Mouse (Mus musculus): Measurements from ENCODE around the gene Lcor. TPM values are rescaled to one million over a fixed set of nuclear protein-coding genes. Genes with fewer than 3 reads are reported as not detected.

Gene Lcor
- polyA plus RNA-seq (2015; fragmentation: Nextera tagmentation; extraction: Ambion mirVana), result 6.3 and 6.4 TPM in 2 replicates

- H3K27ac ChIP-seq (replicated peaks), result peak within 1 kb of the TSS; percentile 100
- peak; percentile 95 for ATAC-seq (ENCODE audit: insufficient read depth)
- peaks cover 36% of the 10 kb centered on the region for H3K4me1 ChIP-seq (replicated peaks)
- no peaks in the 10 kb centered on the region for H3K9me3 ChIP-seq (replicated peaks)
- WGBS (ENCODE audit: insufficient replicate concordance), result 1% methylated on average over 69 of the region's 92 CpGs
- peak within 1 kb of the TSS; percentile 98 for H3K4me3 ChIP-seq (replicated peaks)
- H3K36me3 ChIP-seq (replicated peaks), result no peaks in the 10 kb centered on the region
- H3K9ac ChIP-seq, result peak within 1 kb of the TSS; percentile 97
- H3K4me2 ChIP-seq, result peak within 1 kb of the TSS; percentile 90
- H3K27me3 ChIP-seq, result no peaks in the 10 kb centered on the region
These were observed at the start of gene Lcor for GRCm38 (mm10) chr19:41482190-41482908. Gene Lcor (plus strand): TSS chr19:41482637.

GRCm38 (mm10) chr19:41435366-41435765 lies 47.1 kb upstream of the Lcor start:
- Histone ChIP-seq H3K27me3 (no peaks in the 10 kb centered on the region), H3K9me3 (replicated peaks) (no peaks in the 10 kb centered on the region), H3K36me3 (replicated peaks) (no peaks in the 10 kb centered on the region), H3K4me2 (no peak overlapping the region), H3K27ac (replicated peaks) (no peak overlapping the region), H3K4me3 (replicated peaks) (no peak overlapping the region), H3K9ac (no peak overlapping the region), H3K4me1 (replicated peaks) (no peaks in the 10 kb centered on the region)
- 75% methylated on average over 10 of the region's 10 CpGs for WGBS (ENCODE audit: insufficient replicate concordance)
- no peak for ATAC-seq (ENCODE audit: insufficient read depth)

GRCm38 (mm10) chr19:41436461-41436860 lies 46.0 kb upstream of the Lcor start:
- no peak overlapping the region for H3K27ac ChIP-seq (replicated peaks)
- no peaks in the 10 kb centered on the region for H3K9me3 ChIP-seq (replicated peaks)
- no peak overlapping the region for H3K4me3 ChIP-seq (replicated peaks)
- H3K27me3 ChIP-seq, result 0 out of 2 replicates have a peak, but pooled peaks cover 3% of the 10 kb centered on the region
- no peaks in the 10 kb centered on the region for H3K4me1 ChIP-seq (replicated peaks)
- no peak for ATAC-seq (ENCODE audit: insufficient read depth)
- no peak overlapping the region for H3K9ac ChIP-seq
- H3K4me2 ChIP-seq, result no peak overlapping the region
- WGBS (ENCODE audit: insufficient replicate concordance), result 71% methylated on average over 9 of the region's 9 CpGs
- no peaks in the 10 kb centered on the region for H3K36me3 ChIP-seq (replicated peaks)

GRCm38 (mm10) chr19:41438953-41439352 lies 43.5 kb upstream of the Lcor start:
- Histone ChIP-seq H3K27me3 (peaks cover 13% of the 10 kb centered on the region), H3K9me3 (replicated peaks) (no peaks in the 10 kb centered on the region), H3K4me2 (no peak overlapping the region), H3K4me3 (replicated peaks) (no peak overlapping the region), H3K27ac (replicated peaks) (no peak overlapping the region), H3K4me1 (replicated peaks) (peaks cover 6% of the 10 kb centered on the region; the same call in 1 of the 2 replicates), H3K36me3 (replicated peaks) (no peaks in the 10 kb centered on the region), H3K9ac (no peak overlapping the region)
- ATAC-seq (ENCODE audit: insufficient read depth), result no peak
- WGBS (ENCODE audit: insufficient replicate concordance), result 41% methylated on average over 6 of the region's 6 CpGs

GRCm38 (mm10) chr19:41441446-41441845 lies 41.0 kb upstream of the Lcor start:
- H3K27ac ChIP-seq (replicated peaks), result no peak overlapping the region
- H3K9ac ChIP-seq, result no peak overlapping the region
- H3K36me3 ChIP-seq (replicated peaks), result no peaks in the 10 kb centered on the region
- H3K9me3 ChIP-seq (replicated peaks), result no peaks in the 10 kb centered on the region
- no peak for ATAC-seq (ENCODE audit: insufficient read depth)
- no peak overlapping the region for H3K4me2 ChIP-seq
- WGBS (ENCODE audit: insufficient replicate concordance), result 57% methylated on average over 3 of the region's 3 CpGs
- H3K27me3 ChIP-seq, result peaks cover 13% of the 10 kb centered on the region
- H3K4me3 ChIP-seq (replicated peaks), result no peak overlapping the region
- H3K4me1 ChIP-seq (replicated peaks), result peaks cover 28% of the 10 kb centered on the region

GRCm38 (mm10) chr19:41441911-41442607 lies 40.4 kb upstream of the Lcor start:
- Histone ChIP-seq H3K4me2 (peak overlapping the region; percentile 56), H3K4me1 (replicated peaks) (peaks cover 29% of the 10 kb centered on the region), H3K4me3 (replicated peaks) (peak overlapping the region; percentile 38), H3K27me3 (peaks cover 13% of the 10 kb centered on the region), H3K27ac (replicated peaks) (0 out of 2 replicates have a peak overlapping the region, but pooled peaks have one; percentile 24), H3K9me3 (replicated peaks) (no peaks in the 10 kb centered on the region), H3K9ac (no peak overlapping the region), H3K36me3 (replicated peaks) (no peaks in the 10 kb centered on the region)
- WGBS (ENCODE audit: insufficient replicate concordance), result 19% methylated on average over 20 of the region's 20 CpGs
- ATAC-seq (ENCODE audit: insufficient read depth), result no peak

- 4% methylated on average over 6 of the region's 6 CpGs for WGBS (ENCODE audit: insufficient replicate concordance)
- Histone ChIP-seq H3K27ac (replicated peaks) (no peak overlapping the region), H3K27me3 (peaks cover 13% of the 10 kb centered on the region), H3K36me3 (replicated peaks) (no peaks in the 10 kb centered on the region), H3K4me3 (replicated peaks) (peak overlapping the region; percentile 38), H3K4me1 (replicated peaks) (peaks cover 31% of the 10 kb centered on the region), H3K9me3 (replicated peaks) (no peaks in the 10 kb centered on the region), H3K9ac (no peak overlapping the region), H3K4me2 (peak overlapping the region; percentile 56)
- no peak for ATAC-seq (ENCODE audit: insufficient read depth)
These were observed 39.8 kb upstream of the Lcor start for GRCm38 (mm10) chr19:41442608-41442969.

GRCm38 (mm10) chr19:41444491-41444890 lies 37.9 kb upstream of the Lcor start:
- Histone ChIP-seq H3K36me3 (replicated peaks) (no peaks in the 10 kb centered on the region), H3K27me3 (peaks cover 13% of the 10 kb centered on the region), H3K4me3 (replicated peaks) (no peak overlapping the region), H3K9me3 (replicated peaks) (no peaks in the 10 kb centered on the region), H3K4me1 (replicated peaks) (peaks cover 31% of the 10 kb centered on the region), H3K27ac (replicated peaks) (no peak overlapping the region), H3K4me2 (no peak overlapping the region), H3K9ac (no peak overlapping the region)
- 68% methylated on average over 8 of the region's 8 CpGs for WGBS (ENCODE audit: insufficient replicate concordance)
- ATAC-seq (ENCODE audit: insufficient read depth), result no peak

GRCm38 (mm10) chr19:41445013-41445610 lies 37.3 kb upstream of the Lcor start:
- H3K4me2 ChIP-seq, result peak overlapping the region; percentile 23
- H3K4me1 ChIP-seq (replicated peaks), result peaks cover 31% of the 10 kb centered on the region
- H3K27me3 ChIP-seq, result peaks cover 13% of the 10 kb centered on the region
- no peak overlapping the region for H3K9ac ChIP-seq
- no peak for ATAC-seq (ENCODE audit: insufficient read depth)
- no peak overlapping the region for H3K4me3 ChIP-seq (replicated peaks)
- peak overlapping the region; percentile 10; the same call in 1 of the 2 replicates for H3K27ac ChIP-seq (replicated peaks)
- no peaks in the 10 kb centered on the region for H3K36me3 ChIP-seq (replicated peaks)
- H3K9me3 ChIP-seq (replicated peaks), result no peaks in the 10 kb centered on the region
- 37% methylated on average over 10 of the region's 10 CpGs for WGBS (ENCODE audit: insufficient replicate concordance)

GRCm38 (mm10) chr19:41445723-41446122 lies 36.7 kb upstream of the Lcor start:
- Histone ChIP-seq H3K4me1 (replicated peaks) (peaks cover 31% of the 10 kb centered on the region), H3K9ac (no peak overlapping the region), H3K36me3 (replicated peaks) (no peaks in the 10 kb centered on the region), H3K4me3 (replicated peaks) (no peak overlapping the region), H3K27ac (replicated peaks) (peak overlapping the region; percentile 39), H3K4me2 (peak overlapping the region; percentile 23), H3K9me3 (replicated peaks) (no peaks in the 10 kb centered on the region), H3K27me3 (peaks cover 13% of the 10 kb centered on the region)
- ATAC-seq (ENCODE audit: insufficient read depth), result peak; percentile 47; the same call in 1 of the 2 replicates
- WGBS (ENCODE audit: insufficient replicate concordance), result 13% methylated on average over 5 of the region's 5 CpGs

- no peak overlapping the region for H3K4me2 ChIP-seq
- H3K27ac ChIP-seq (replicated peaks), result no peak overlapping the region
- WGBS (ENCODE audit: insufficient replicate concordance), result 79% methylated on average over 2 of the region's 2 CpGs
- H3K4me3 ChIP-seq (replicated peaks), result no peak overlapping the region
- no peaks in the 10 kb centered on the region for H3K9me3 ChIP-seq (replicated peaks)
- H3K27me3 ChIP-seq, result peaks cover 5% of the 10 kb centered on the region
- H3K4me1 ChIP-seq (replicated peaks), result peaks cover 41% of the 10 kb centered on the region
- no peaks in the 10 kb centered on the region for H3K36me3 ChIP-seq (replicated peaks)
- H3K9ac ChIP-seq, result no peak overlapping the region
- ATAC-seq (ENCODE audit: insufficient read depth), result no peak
These were observed 35.3 kb upstream of the Lcor start for GRCm38 (mm10) chr19:41447166-41447565.

Measured in liver, embryonic 15.5 days (tissue).